Mouse (Mus musculus) adrenal gland, adult 8-10 months (tissue): ENCODE data around the gene Pls1. TPM values are rescaled to one million over a fixed set of nuclear protein-coding genes. Genes with fewer than 3 reads are reported as not detected.

Experiments used
- total RNA-seq, 4 experiments: library from RNA; stranded (reverse); gene quantifications; 2 replicates each; pipeline ENCODE4 v1.2.4; 2022

Pls1 gene
- total RNA-seq, 4 experiments from 2014 or later, result 2.1 to 5.6 (median 3.9) TPM

Other genes starting within 250 kb of the Pls1 start
- gene Pcolce2, start 207.7 kb downstream of the Pls1 start, total RNA-seq, result 1 to 10 TPM; 3.0 to 9.3 (median 6.2) TPM
- 1 to 10 TPM; 4.4 to 6.7 (median 5.3) TPM for gene Trpc1, start 94.9 kb downstream of the Pls1 start, total RNA-seq
- gene Atr, start 12.3 kb upstream of the Pls1 start, total RNA-seq, result 10 to 100 TPM; 16.2 to 23.8 (median 18.5) TPM
- gene Xrn1, start 109.4 kb upstream of the Pls1 start, total RNA-seq, result 10 to 100 TPM; 21.4 to 40.9 (median 31.5) TPM